Mouse (Mus musculus): ENCODE results near the gene Asna1. TPM values are rescaled to one million over a fixed set of nuclear protein-coding genes. Genes with fewer than 3 reads are reported as not detected.

The Asna1 gene
- 149 and 157 TPM in 2 replicates for polyA plus RNA-seq (2016; fragmentation: Nextera tagmentation; extraction: Ambion mirVana)

- no peaks in the 10 kb centered on the region for H3K27me3 ChIP-seq (ENCODE audit: insufficient read depth, poor library complexity, severe bottlenecking)
- peak; percentile 96 for DNase-seq (ENCODE audit: low spot score)
- H3K36me3 ChIP-seq: peaks cover 52% of the 10 kb centered on the region
- no peaks in the 10 kb centered on the region for H3K9me3 ChIP-seq
- peak within 1 kb of the TSS; percentile 94 for H3K4me3 ChIP-seq
- H3K4me1 ChIP-seq: peaks cover 45% of the 10 kb centered on the region
- peak within 1 kb of the TSS; percentile 96 for H3K27ac ChIP-seq
- WGBS: 5% methylated on average over 30 of the region's 30 CpGs
Measured at GRCm38 (mm10) chr8:85025098-85025932, at the start of gene Asna1. Asna1 (minus strand) TSS chr8:85025281.

GRCm38 (mm10) chr8:85074617-85075016 is 49.5 kb upstream of the Asna1 start:
- no peaks in the 10 kb centered on the region for H3K9me3 ChIP-seq
- peaks cover 35% of the 10 kb centered on the region for H3K4me1 ChIP-seq
- 92% methylated on average over 10 of the region's 10 CpGs for WGBS
- H3K36me3 ChIP-seq: peaks cover 58% of the 10 kb centered on the region
- H3K4me3 ChIP-seq: no peak overlapping the region
- DNase-seq (ENCODE audit: low spot score): no peak
- no peaks in the 10 kb centered on the region for H3K27me3 ChIP-seq (ENCODE audit: insufficient read depth, poor library complexity, severe bottlenecking)
- H3K27ac ChIP-seq: no peak overlapping the region

DNA sequence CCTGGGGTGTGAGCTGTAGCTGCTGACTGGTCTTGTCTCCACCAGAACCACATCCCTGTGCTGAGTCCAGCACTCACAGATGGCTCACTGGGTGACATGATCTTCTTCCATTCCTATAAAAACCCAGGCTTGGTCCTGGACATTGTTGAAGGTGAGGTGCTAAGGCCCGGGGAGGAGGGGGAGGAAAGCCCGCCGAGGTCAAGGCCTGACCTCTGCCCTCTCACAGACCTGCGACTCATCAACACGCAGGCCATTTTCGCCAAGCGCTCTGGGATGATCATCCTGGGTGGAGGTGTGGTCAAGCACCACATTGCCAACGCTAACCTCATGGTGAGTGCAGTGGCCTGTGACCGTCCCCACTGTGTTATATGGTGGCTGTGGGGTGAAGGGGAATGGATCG is 49.1 kb upstream of the Asna1 start:
- Histone ChIP-seq H3K27me3 (ENCODE audit: insufficient read depth, poor library complexity, severe bottlenecking) (no peaks in the 10 kb centered on the region), H3K36me3 (peaks cover 55% of the 10 kb centered on the region), H3K27ac (no peak overlapping the region), H3K9me3 (no peaks in the 10 kb centered on the region), H3K4me1 (peaks cover 30% of the 10 kb centered on the region), H3K4me3 (no peak overlapping the region)
- 86% methylated on average over 10 of the region's 10 CpGs for WGBS
- DNase-seq (ENCODE audit: low spot score): no peak

- peak; percentile 69 for DNase-seq (ENCODE audit: low spot score)
- Histone ChIP-seq H3K4me3 (no peak overlapping the region), H3K27ac (no peak overlapping the region), H3K4me1 (peaks cover 25% of the 10 kb centered on the region), H3K9me3 (no peaks in the 10 kb centered on the region), H3K27me3 (ENCODE audit: insufficient read depth, poor library complexity, severe bottlenecking) (no peaks in the 10 kb centered on the region), H3K36me3 (peaks cover 47% of the 10 kb centered on the region)
- 90% methylated on average over 15 of the region's 15 CpGs for WGBS
Measured at GRCm38 (mm10) chr8:85073041-85073612, 48.0 kb upstream of the Asna1 start.

DNA sequence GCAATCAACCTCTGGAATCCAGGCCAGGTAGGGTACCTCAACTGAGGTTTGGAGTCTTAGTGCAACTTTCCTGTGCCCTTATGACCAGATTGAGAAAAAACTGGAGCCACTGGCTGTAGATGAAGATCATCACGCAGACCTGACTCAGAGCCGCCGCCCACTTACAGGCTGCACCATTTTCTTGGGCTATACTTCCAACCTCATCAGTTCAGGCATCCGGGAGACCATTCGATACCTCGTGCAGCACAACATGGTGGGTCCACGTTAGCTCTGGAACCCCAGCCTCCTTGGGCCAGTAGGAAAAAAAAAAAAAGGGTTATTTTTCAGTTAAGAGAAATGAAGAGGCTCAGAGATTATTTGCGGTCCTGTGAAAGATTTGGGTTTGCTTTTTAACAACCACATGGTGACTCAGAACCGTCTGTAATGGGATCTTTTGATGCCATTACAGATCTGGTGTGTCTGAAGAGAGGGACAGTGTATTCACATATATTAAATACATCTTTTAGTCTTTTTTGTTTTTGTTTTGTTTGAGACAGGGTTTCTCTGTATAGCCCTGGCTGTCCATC is 47.4 kb upstream of the Asna1 start:
- DNase-seq (ENCODE audit: low spot score): no peak
- no peaks in the 10 kb centered on the region for H3K9me3 ChIP-seq
- peaks cover 25% of the 10 kb centered on the region for H3K4me1 ChIP-seq
- H3K27me3 ChIP-seq (ENCODE audit: insufficient read depth, poor library complexity, severe bottlenecking): no peaks in the 10 kb centered on the region
- 39% methylated on average over 9 of the region's 9 CpGs for WGBS
- H3K36me3 ChIP-seq: peaks cover 43% of the 10 kb centered on the region
- peak overlapping the region; percentile 96 for H3K4me3 ChIP-seq
- H3K27ac ChIP-seq: peak overlapping the region; percentile 97

GRCm38 (mm10) chr8:85071514-85072281 is 46.6 kb upstream of the Asna1 start, which contains the start of gene Dhps:
Dhps (plus strand) TSS chr8:85071757.
- Histone ChIP-seq H3K36me3 (peaks cover 44% of the 10 kb centered on the region), H3K27me3 (ENCODE audit: insufficient read depth, poor library complexity, severe bottlenecking) (no peaks in the 10 kb centered on the region), H3K4me1 (peaks cover 25% of the 10 kb centered on the region), H3K27ac (peak within 1 kb of the TSS; percentile 97), H3K4me3 (peak within 1 kb of the TSS; percentile 96), H3K9me3 (no peaks in the 10 kb centered on the region)
- DNase-seq (ENCODE audit: low spot score): peak; percentile 96
- under 1% methylated on average over 68 of the region's 68 CpGs for WGBS

GRCm38 (mm10) chr8:85071041-85071440 is 46.0 kb upstream of the Asna1 start:
- peak; percentile 69 for DNase-seq (ENCODE audit: low spot score)
- H3K27ac ChIP-seq: peak overlapping the region; percentile 97
- H3K4me1 ChIP-seq: peaks cover 25% of the 10 kb centered on the region

DNA sequence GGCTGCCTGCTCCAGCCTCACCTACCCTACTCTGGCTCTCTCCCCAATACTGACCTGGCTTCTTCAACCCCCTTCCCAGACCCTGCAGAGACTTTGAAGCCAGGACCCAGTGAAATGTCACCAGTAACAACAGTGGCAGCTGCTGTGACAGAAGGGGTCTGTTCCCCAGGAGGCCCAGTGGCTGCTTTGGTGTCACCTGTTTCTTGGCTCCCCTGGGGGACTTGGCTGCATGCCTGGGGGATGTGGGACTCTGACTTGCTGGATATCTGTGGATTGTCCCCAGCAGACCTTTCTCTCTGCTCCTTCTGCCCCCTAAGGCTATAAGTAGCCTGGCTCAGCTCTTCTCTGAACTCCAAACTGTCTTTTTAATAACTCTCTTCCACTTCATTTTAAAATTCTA is 42.9 kb upstream of the Asna1 start, which contains the start of gene Gm5741:
Gm5741 (minus strand) TSS at position 1 of the 400 bp plus-strand sequence.
- Histone ChIP-seq H3K9me3 (no peaks in the 10 kb centered on the region), H3K4me1 (peaks cover 12% of the 10 kb centered on the region; the same call in 1 of the 2 replicates), H3K4me3 (no peak within 1 kb of the TSS), H3K27me3 (ENCODE audit: insufficient read depth, poor library complexity, severe bottlenecking) (no peaks in the 10 kb centered on the region), H3K27ac (no peak within 1 kb of the TSS), H3K36me3 (peaks cover 26% of the 10 kb centered on the region)
- no peak for DNase-seq (ENCODE audit: low spot score)

More at GRCm38 (mm10) chr8:85071041-85071440, 46.0 kb upstream of the Asna1 start:
- Histone ChIP-seq H3K36me3 (peaks cover 42% of the 10 kb centered on the region), H3K27me3 (ENCODE audit: insufficient read depth, poor library complexity, severe bottlenecking) (no peaks in the 10 kb centered on the region), H3K9me3 (no peaks in the 10 kb centered on the region), H3K4me3 (peak overlapping the region; percentile 96)
- 82% methylated on average over 5 of the region's 5 CpGs for WGBS

DNA sequence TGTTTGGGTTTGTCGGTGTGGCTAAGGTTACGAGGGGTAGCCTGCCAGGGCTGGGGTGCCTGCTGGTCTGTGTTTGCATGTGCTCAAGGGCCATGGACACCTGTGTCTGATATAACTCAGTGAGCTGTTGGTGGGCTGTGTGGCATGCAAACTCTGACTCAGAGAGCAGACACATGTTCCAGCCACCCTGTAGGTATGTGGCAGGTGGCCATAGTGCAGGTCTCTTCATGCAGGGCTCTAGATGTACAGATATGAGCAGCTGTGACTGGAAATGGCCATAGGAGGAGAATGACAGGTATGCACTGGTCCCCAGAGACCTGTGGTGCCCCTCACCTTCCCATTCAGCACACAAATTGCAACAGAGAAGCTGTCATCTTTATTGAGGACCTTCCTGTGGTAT is 42.1 kb upstream of the Asna1 start:
- WGBS: 87% methylated on average over 2 of the region's 2 CpGs
- Histone ChIP-seq H3K4me3 (no peak overlapping the region), H3K4me1 (peaks cover 5% of the 10 kb centered on the region; the same call in 1 of the 2 replicates)

DNA sequence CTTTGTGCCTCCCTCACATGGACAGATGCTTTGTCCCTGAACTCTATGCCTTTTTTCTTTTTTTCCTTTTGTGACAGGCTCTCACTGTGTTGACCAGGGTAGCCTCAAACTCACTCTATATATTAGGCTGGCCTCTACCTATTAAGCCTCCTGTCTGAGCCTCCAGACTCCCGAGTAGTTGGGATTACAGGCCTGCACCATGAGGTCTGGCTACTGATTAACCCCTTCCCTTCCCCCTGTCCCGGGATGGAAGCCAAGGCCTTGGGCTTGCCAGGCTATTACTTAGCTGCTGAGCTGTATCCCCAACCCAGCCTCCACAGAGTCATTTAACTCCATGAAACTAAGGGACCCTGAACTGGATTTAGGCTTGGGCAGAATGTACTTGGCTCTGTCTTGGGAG is 40.1 kb upstream of the Asna1 start:
- Histone ChIP-seq H3K27ac (no peak overlapping the region), H3K9me3 (no peaks in the 10 kb centered on the region), H3K4me3 (no peak overlapping the region), H3K36me3 (peaks cover 37% of the 10 kb centered on the region), H3K4me1 (peaks cover 14% of the 10 kb centered on the region), H3K27me3 (ENCODE audit: insufficient read depth, poor library complexity, severe bottlenecking) (no peaks in the 10 kb centered on the region)
- 47% methylated on average over 2 of the region's 2 CpGs for WGBS
- DNase-seq (ENCODE audit: low spot score): no peak

More for the DNA sequence above, 42.1 kb upstream of the Asna1 start:
- H3K27me3 ChIP-seq (ENCODE audit: insufficient read depth, poor library complexity, severe bottlenecking): no peaks in the 10 kb centered on the region
- peak; percentile 67 for DNase-seq (ENCODE audit: low spot score)
- no peak overlapping the region for H3K27ac ChIP-seq
- H3K9me3 ChIP-seq: no peaks in the 10 kb centered on the region
- peaks cover 31% of the 10 kb centered on the region for H3K36me3 ChIP-seq

DNA sequence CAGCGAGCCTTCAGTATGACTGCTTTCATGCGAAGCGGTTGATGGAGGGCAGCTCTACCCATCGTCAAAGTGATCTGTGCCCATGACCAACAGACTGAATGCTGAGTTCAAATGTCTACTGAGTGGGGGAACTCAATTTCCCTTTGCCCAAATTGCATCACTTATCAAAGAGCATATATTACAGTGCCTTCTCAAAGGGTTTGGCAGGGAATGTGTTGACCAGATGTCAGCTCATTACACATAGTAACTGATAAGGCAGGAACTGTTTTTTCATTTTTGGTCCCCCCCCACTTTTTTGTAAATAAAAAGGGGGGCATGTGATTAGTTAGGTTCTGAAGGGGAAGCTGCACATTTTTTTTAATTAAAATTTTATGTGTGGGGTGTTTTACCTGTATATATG is 37.5 kb upstream of the Asna1 start:
- 88% methylated on average over 4 of the region's 4 CpGs for WGBS
- H3K36me3 ChIP-seq: peaks cover 37% of the 10 kb centered on the region
- H3K4me1 ChIP-seq: peaks cover 15% of the 10 kb centered on the region
- H3K4me3 ChIP-seq: no peak overlapping the region
- no peaks in the 10 kb centered on the region for H3K27me3 ChIP-seq (ENCODE audit: insufficient read depth, poor library complexity, severe bottlenecking)
- H3K27ac ChIP-seq: no peak overlapping the region
- no peaks in the 10 kb centered on the region for H3K9me3 ChIP-seq
- DNase-seq (ENCODE audit: low spot score): no peak

GRCm38 (mm10) chr8:85059879-85060616 is 35.0 kb upstream of the Asna1 start, which contains the start of gene Fbxw9:
Fbxw9 (plus strand) TSS chr8:85060055.
- Histone ChIP-seq H3K27ac (peak within 1 kb of the TSS; percentile 78), H3K9me3 (no peaks in the 10 kb centered on the region), H3K36me3 (peaks cover 35% of the 10 kb centered on the region)

More at GRCm38 (mm10) chr8:85059879-85060616, 35.0 kb upstream of the Asna1 start, which contains the start of gene Fbxw9:
- WGBS: under 1% methylated on average over 52 of the region's 53 CpGs
- Histone ChIP-seq H3K4me1 (peaks cover 15% of the 10 kb centered on the region), H3K4me3 (peak within 1 kb of the TSS; percentile 92), H3K27me3 (ENCODE audit: insufficient read depth, poor library complexity, severe bottlenecking) (no peaks in the 10 kb centered on the region)
- DNase-seq (ENCODE audit: low spot score): peak; percentile 94

Measured in heart, embryonic 10.5 days (tissue).